Mouse (Mus musculus) midbrain, postnatal 0 days (tissue): Measurements from ENCODE around the gene Avil. TPM values are rescaled to one million over a fixed set of nuclear protein-coding genes. Genes with fewer than 3 reads are reported as not detected.

Experiments
- ATAC-seq: fragments of 200-750 bp; cut with Nextera tagmentation; 2 replicates; pipeline ENCODE4 v1.8.0; 2017; ENCODE audit warnings: moderate number of reproducible peaks, mild to moderate bottlenecking, moderate TSS enrichment, moderate library complexity; ENCODE audit not compliant: low FRiP score
- DNase-seq: peaks from one replicate; pipeline ENCODE4 v3.0.0-alpha.2; 2015; ENCODE audit warnings: low spot score
- H3K27ac ChIP-seq: fragments of 300-500 bp; sonication (generic); 2 replicates; pipeline ENCODE4 v1.5.1; 2014; ENCODE audit warnings: low read depth, mild to moderate bottlenecking, low read length, mixed read lengths
- H3K27me3 ChIP-seq: fragments of 300-500 bp; sonication (generic); 2 replicates; pipeline ENCODE4 v1.6.1; 2014; ENCODE audit warnings: low read length, control low read depth, mixed read lengths; ENCODE audit not compliant: insufficient read depth
- H3K36me3 ChIP-seq: fragments of 300-500 bp; sonication (generic); 2 replicates; pipeline ENCODE4 v1.6.1; 2014; ENCODE audit warnings: low read length, control low read depth, mixed read lengths; ENCODE audit not compliant: insufficient read depth
- H3K4me1 ChIP-seq: fragments of 300-500 bp; sonication (generic); 2 replicates; pipeline ENCODE4 v1.6.1; 2014; ENCODE audit warnings: mild to moderate bottlenecking, control low read depth, antibody characterized with exemption, low read length, mixed read lengths; ENCODE audit not compliant: insufficient read depth
- H3K4me2 ChIP-seq: fragments of 300-500 bp; sonication (generic); 2 replicates; pipeline ENCODE4 v1.6.1; 2014; ENCODE audit warnings: low read depth, mild to moderate bottlenecking, low read length, mixed read lengths; ENCODE audit not compliant: poor library complexity, severe bottlenecking
- H3K4me3 ChIP-seq: fragments of 300-500 bp; sonication (generic); 2 replicates; pipeline ENCODE4 v1.5.1; 2014; ENCODE audit warnings: low read depth, mild to moderate bottlenecking, low read length, moderate library complexity
- H3K9ac ChIP-seq: fragments of 300-500 bp; sonication (generic); replicated peaks from 2 replicates; pipeline ENCODE4 v1.6.1; 2014; ENCODE audit warnings: mild to moderate bottlenecking, low read length, moderate library complexity, mixed read lengths; ENCODE audit not compliant: poor library complexity, severe bottlenecking
- H3K9me3 ChIP-seq: fragments of 300-500 bp; sonication (generic); 2 replicates; pipeline ENCODE4 v1.6.1; 2016; ENCODE audit warnings: low read length, control low read depth
- CTCF ChIP-seq: IDR thresholded peaks from 2 replicates; pipeline ENCODE4 v1.5.1; 2016; ENCODE audit warnings: antibody characterized with exemption, mild to moderate bottlenecking
- WGBS: fragments of 180-500 bp; shearing (Covaris S2); extraction: QIAGEN DNeasy Blood & Tissue Kit; methylation state at CpG from one replicate; pipeline ENCODE4 v1.1.7; 2014; 5-methylcytosine and 5-hydroxymethylcytosine counted together
- polyA plus RNA-seq: library from polyadenylated mRNA; unstranded; fragments of >200 nt; fragmentation: Nextera tagmentation; extraction: Ambion mirVana; gene quantifications from 2 replicates; pipeline ENCODE4 v1.2.1, GENCODE M21; 2015
- total RNA-seq: library from RNA; depleted of rRNA; stranded (reverse); fragments of >200 nt; gene quantifications from 2 replicates; pipeline ENCODE4 v1.2.3, GENCODE M21; 2014

The Avil gene
- total and polyA plus RNA-seq, 2 experiments from 2014 or later = 1.3 to 2.0 TPM

DNA sequence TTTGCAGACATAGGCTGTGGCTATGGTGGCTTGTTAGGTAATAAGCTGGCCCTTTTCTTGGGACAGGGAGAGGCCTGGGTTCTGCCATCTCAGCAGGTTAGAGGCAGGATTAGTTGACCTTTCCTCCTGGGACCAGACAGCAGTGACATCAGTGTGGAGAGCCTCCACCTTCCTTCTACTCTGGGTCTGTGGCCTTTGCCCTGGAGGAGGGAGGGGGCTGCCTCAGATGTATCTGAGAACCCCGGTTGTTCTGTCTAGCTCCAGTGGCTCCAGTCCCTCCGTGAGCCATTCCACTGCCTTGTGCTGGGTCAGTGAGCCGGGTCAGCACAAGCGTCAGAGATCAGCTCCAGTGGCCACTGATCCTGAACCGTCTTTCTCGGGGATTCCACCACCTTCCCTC, 42.7 kb downstream of the Avil start:
- no peak for DNase-seq
- WGBS = 51% methylated on average over 6 of the region's 6 CpGs
- H3K4me1 ChIP-seq = no peaks in the 10 kb centered on the region; the same call in 1 of the 2 replicates
- peaks cover 11% of the 10 kb centered on the region for H3K27me3 ChIP-seq
- no peak overlapping the region for H3K9ac ChIP-seq
- no peak overlapping the region for H3K4me3 ChIP-seq
- H3K27ac ChIP-seq = no peak overlapping the region
- TF ChIP-seq CTCF = no peak
- H3K9me3 ChIP-seq = no peaks in the 10 kb centered on the region
- H3K4me2 ChIP-seq = no peak overlapping the region
- H3K36me3 ChIP-seq = no peaks in the 10 kb centered on the region
- no peak for ATAC-seq

DNA sequence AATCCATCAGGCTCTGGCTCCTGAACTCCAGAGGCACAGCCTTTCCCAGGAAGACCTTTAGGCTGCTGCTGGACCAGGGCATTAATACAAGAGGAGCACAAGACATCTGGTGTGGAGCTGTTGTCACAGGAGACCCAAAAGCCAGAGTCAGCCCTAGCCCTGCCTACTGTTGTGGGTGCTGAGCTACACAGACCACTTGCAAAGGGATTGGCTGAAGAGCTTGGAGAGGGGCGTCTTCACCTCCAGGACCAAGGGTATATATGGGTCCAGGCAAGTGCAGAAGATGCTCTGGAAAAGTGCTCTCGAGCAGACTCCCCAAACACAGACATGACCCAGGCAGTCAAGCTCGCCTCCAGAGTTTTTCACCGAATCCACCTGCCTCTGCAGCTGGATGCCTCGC, 47.4 kb downstream of the Avil start, which contains the start of gene Cyp27b1:
TSS of gene Cyp27b1 (plus strand) at position 297 of the 400 bp plus-strand sequence.
- Histone ChIP-seq H3K4me3 (no peak within 1 kb of the TSS), H3K4me2 (no peak within 1 kb of the TSS), H3K9ac (no peak within 1 kb of the TSS), H3K27me3 (peaks cover 33% of the 10 kb centered on the region), H3K9me3 (no peaks in the 10 kb centered on the region), H3K27ac (no peak within 1 kb of the TSS), H3K36me3 (no peaks in the 10 kb centered on the region), H3K4me1 (no peaks in the 10 kb centered on the region)
- ATAC-seq (no peak), DNase-seq (no peak)
- 29% methylated on average over 5 of the region's 5 CpGs for WGBS
- TF ChIP-seq CTCF = no peak

DNA sequence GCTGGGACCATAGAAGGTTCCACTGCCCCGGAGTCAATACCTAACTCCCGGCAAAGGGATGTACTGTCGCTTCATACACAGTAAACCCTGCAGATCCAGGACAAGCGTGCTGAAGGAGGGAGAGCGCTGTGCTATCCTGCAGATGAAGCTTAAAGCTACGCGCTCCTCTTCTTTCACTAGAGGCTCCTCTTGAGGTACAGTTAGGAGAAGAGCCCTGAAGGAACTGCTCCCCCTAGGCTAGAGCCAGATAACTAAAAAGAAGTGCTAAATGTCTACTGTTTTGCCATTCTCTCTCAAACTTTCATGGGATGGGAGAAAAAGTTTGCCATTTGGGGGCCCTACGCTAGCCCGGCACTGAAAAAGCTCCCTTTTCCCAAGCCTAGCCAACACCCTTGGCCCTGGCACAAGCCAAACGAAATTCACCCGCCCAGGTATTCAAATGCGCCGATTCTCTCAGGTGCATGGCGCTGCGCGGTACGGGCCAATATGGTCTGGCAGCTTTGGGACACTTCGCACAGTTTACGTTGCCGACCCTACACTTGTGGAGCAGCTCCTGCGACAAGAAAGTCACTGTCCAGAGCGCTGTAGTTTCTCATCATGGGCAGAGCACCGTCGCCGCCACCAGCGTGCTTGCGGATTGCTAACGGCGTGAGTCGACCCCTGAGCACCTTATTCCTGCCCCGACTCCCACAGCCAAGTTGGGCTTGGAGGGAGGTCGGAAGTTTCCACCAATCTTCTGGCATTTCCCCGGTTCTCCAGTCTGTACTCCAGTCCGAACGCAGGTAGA, 48.3 kb downstream of the Avil start:
- Histone ChIP-seq H3K9ac (no peak overlapping the region), H3K27me3 (peaks cover 33% of the 10 kb centered on the region), H3K4me1 (no peaks in the 10 kb centered on the region), H3K4me3 (no peak overlapping the region), H3K9me3 (no peaks in the 10 kb centered on the region), H3K4me2 (no peak overlapping the region), H3K36me3 (peaks cover 3% of the 10 kb centered on the region; the same call in 1 of the 2 replicates), H3K27ac (no peak overlapping the region)
- TF ChIP-seq CTCF = peak; percentile 29; the same call in 1 of the 2 replicates
- ATAC-seq (no peak), DNase-seq (no peak)
- 6% methylated on average over 35 of the region's 35 CpGs for WGBS

GRCm38 (mm10) chr10:127049395-127050118, 49.0 kb downstream of the Avil start:
- H3K27me3 ChIP-seq = peaks cover 33% of the 10 kb centered on the region
- no peaks in the 10 kb centered on the region for H3K9me3 ChIP-seq
- peak; percentile 26 for TF ChIP-seq CTCF
- 5% methylated on average over 29 of the region's 29 CpGs for WGBS
- no peak for ATAC-seq
- H3K4me3 ChIP-seq = no peak overlapping the region
- no peak for DNase-seq
- H3K27ac ChIP-seq = no peak overlapping the region
- no peak overlapping the region for H3K4me2 ChIP-seq
- H3K36me3 ChIP-seq = peaks cover 11% of the 10 kb centered on the region; the same call in 1 of the 2 replicates
- no peaks in the 10 kb centered on the region for H3K4me1 ChIP-seq
- H3K9ac ChIP-seq = no peak overlapping the region

GRCm38 (mm10) chr10:127050119-127050474, 49.6 kb downstream of the Avil start:
- Histone ChIP-seq H3K9ac (no peak overlapping the region), H3K36me3 (peaks cover 16% of the 10 kb centered on the region), H3K9me3 (no peaks in the 10 kb centered on the region), H3K27ac (no peak overlapping the region), H3K27me3 (peaks cover 33% of the 10 kb centered on the region), H3K4me2 (no peak overlapping the region), H3K4me3 (no peak overlapping the region), H3K4me1 (no peaks in the 10 kb centered on the region)
- no peak for DNase-seq
- no peak for TF ChIP-seq CTCF
- no peak for ATAC-seq
- WGBS = 23% methylated on average over 10 of the region's 10 CpGs

GRCm38 (mm10) chr10:127054646-127055045, 54.1 kb downstream of the Avil start:
- no peak overlapping the region for H3K9ac ChIP-seq
- H3K4me2 ChIP-seq = no peak overlapping the region
- 79% methylated on average over 4 of the region's 4 CpGs for WGBS
- TF ChIP-seq CTCF = no peak
- peaks cover 12% of the 10 kb centered on the region for H3K27me3 ChIP-seq
- 0 out of 2 replicates have a peak, but pooled peaks cover 4% of the 10 kb centered on the region for H3K4me1 ChIP-seq
- ATAC-seq = no peak
- no peak overlapping the region for H3K27ac ChIP-seq
- DNase-seq = no peak
- H3K36me3 ChIP-seq = peaks cover 40% of the 10 kb centered on the region
- no peak overlapping the region for H3K4me3 ChIP-seq
- no peaks in the 10 kb centered on the region for H3K9me3 ChIP-seq
